Mouse (Mus musculus) heart, adult 2 months (tissue): Measurements from ENCODE around the gene Slc6a19.

Source experiments
- CTCF ChIP-seq: fragments of 200-600 bp; IDR thresholded peaks from 2 replicates; pipeline ENCODE4 v1.8.1; 2022; ENCODE audit warnings: antibody characterized with exemption, mild to moderate bottlenecking, moderate library complexity
- EP300 ChIP-seq: fragments of 200-500 bp; IDR thresholded peaks from 2 replicates; pipeline ENCODE4 v1.6.1; 2011; ENCODE audit warnings: low read depth, low read length, control low read depth; ENCODE audit not compliant: insufficient read depth
- POLR2A ChIP-seq: fragments of 200-500 bp; IDR thresholded peaks from 2 replicates; pipeline ENCODE4 v1.6.1; 2011; ENCODE audit warnings: mild to moderate bottlenecking, low read depth, low read length, control low read depth; ENCODE audit not compliant: insufficient read depth

GRCm38 (mm10) chr13:73713204-73713603 is 8.5 kb upstream of the Slc6a19 start:
- TF ChIP-seq POLR2A, result no peak
- TF ChIP-seq CTCF, result no peak
- no peak for TF ChIP-seq EP300
